Mouse (Mus musculus) embryonic stem cell, embryonic (primary cell): Measurements from ENCODE around the gene Vmn1r17.
"Not testable (repeated sequence)": the region's sequence is repeated elsewhere in the genome, so short reads cannot be mapped to it uniquely, and the experiment has no call there.

Experiments
- CTCF ChIA-PET, 4 experiments: fragments of 300-600 bp in 2 of 4; fragments of 350-600 bp in 2 of 4; sonication (Branson Sonifier 250); formaldehyde crosslinking; loops; one replicate each; lab custom pipeline; 2022; ENCODE audit warnings: inconsistent platforms in 2 of 4; lab: Charles Lee
- POLR2A ChIA-PET, 4 experiments: fragments of 300-600 bp in 2 of 4; fragments of 350-600 bp in 2 of 4; sonication (Branson Sonifier 250); formaldehyde crosslinking; loops; one replicate each; lab custom pipeline; 2022; ENCODE audit warnings: antibody characterized with exemption in 4 of 4, inconsistent platforms in 1 of 4; lab: Charles Lee

Vmn1r17 gene

GRCm38 (mm10) chr6:57363627-57364026 is at the start of gene Vmn1r17:
Vmn1r17 (minus strand) TSS chr6:57363727.
- ChIA-PET POLR2A (no interaction called here), CTCF (no interaction called here)

GRCm38 (mm10) chr6:57403480-57403879 is 40.0 kb upstream of the Vmn1r17 start, which contains the start of gene Vmn1r19:
Vmn1r19 (plus strand) TSS chr6:57403780.
- POLR2A ChIA-PET, CTCF ChIA-PET: not testable (repeated sequence)

- CTCF ChIA-PET = no interaction called here
- POLR2A ChIA-PET = no interaction called here
Measured at GRCm38 (mm10) chr6:57395683-57396082, 32.2 kb upstream of the Vmn1r17 start, which contains the start of gene Vmn1r18. Vmn1r18 (minus strand) TSS chr6:57395783.

- POLR2A ChIA-PET = no interaction called here
- CTCF ChIA-PET = no interaction called here
Measured at GRCm38 (mm10) chr6:57367496-57367895, 4.0 kb upstream of the Vmn1r17 start.

GRCm38 (mm10) chr6:57365866-57366265 is 2.3 kb upstream of the Vmn1r17 start:
- POLR2A ChIA-PET, CTCF ChIA-PET: not testable (repeated sequence)

GRCm38 (mm10) chr6:57356864-57357263 is 6.7 kb downstream of the Vmn1r17 start:
- CTCF ChIA-PET = no interaction called here
- POLR2A ChIA-PET = no interaction called here

- POLR2A ChIA-PET = no interaction called here
- CTCF ChIA-PET = no interaction called here
Measured at GRCm38 (mm10) chr6:57329394-57329793, 34.1 kb downstream of the Vmn1r17 start, which contains the start of gene Vmn1r16. Vmn1r16 (minus strand) TSS chr6:57329494.

GRCm38 (mm10) chr6:57326176-57326575 is 37.4 kb downstream of the Vmn1r17 start:
- ChIA-PET CTCF (no interaction called here), POLR2A (no interaction called here)
